Mouse (Mus musculus) liver, embryonic 14.5 days (tissue): ENCODE data around the gene Scn4a. TPM values are rescaled to one million over a fixed set of nuclear protein-coding genes. Genes with fewer than 3 reads are reported as not detected.

ENCODE experiments used
- ATAC-seq: fragments of 200-750 bp; cut with Nextera tagmentation; 2 replicates; pipeline ENCODE4 v1.8.0; 2017; ENCODE audit warnings: moderate number of reproducible peaks, mild to moderate bottlenecking, moderate library complexity; ENCODE audit not compliant: insufficient read depth
- DNase-seq, 3 experiments: peaks; one replicate each; pipeline ENCODE4 v3.0.0-alpha.2; 2012 to 2013; ENCODE audit warnings: low read depth in 3 of 3, low spot score in 3 of 3
- H3K27ac ChIP-seq: fragments of 300-500 bp; sonication (generic); 2 replicates; pipeline ENCODE4 v1.5.1; 2014; ENCODE audit warnings: moderate library complexity, mild to moderate bottlenecking, control low read depth, inconsistent platforms
- H3K27me3 ChIP-seq: fragments of 300-500 bp; sonication (generic); 2 replicates; pipeline ENCODE4 v1.6.1; 2014; ENCODE audit warnings: mild to moderate bottlenecking, low read length, moderate library complexity; ENCODE audit not compliant: control insufficient read depth, insufficient read depth
- H3K36me3 ChIP-seq: fragments of 300-500 bp; sonication (generic); replicated peaks from 2 replicates; pipeline ENCODE4 v1.6.1; 2014; ENCODE audit warnings: low read depth; ENCODE audit not compliant: control insufficient read depth, insufficient read depth
- H3K4me1 ChIP-seq, 2 experiments: fragments of 200-500 bp in 1 of 2; fragments of 300-500 bp in 1 of 2; sonication (generic) in 1 of 2; replicated peaks; 2 replicates each; pipeline ENCODE4 v1.6.1; 2012 to 2014; ENCODE audit warnings: antibody characterized with exemption in 1 of 2, inconsistent platforms in 1 of 2, low read length in 1 of 2; ENCODE audit not compliant: control insufficient read depth in 2 of 2, insufficient read depth in 2 of 2
- H3K4me2 ChIP-seq: fragments of 300-500 bp; sonication (generic); 2 replicates; pipeline ENCODE4 v1.6.1; 2014; ENCODE audit warnings: low read depth, mild to moderate bottlenecking, control low read depth, moderate library complexity
- H3K4me3 ChIP-seq, 2 experiments: fragments of 200-500 bp in 1 of 2; fragments of 300-500 bp in 1 of 2; sonication (generic) in 1 of 2; 2 replicates each; pipeline ENCODE4 v1.5.1; 2012 to 2014; ENCODE audit warnings: low read depth in 2 of 2, low read length in 2 of 2, mild to moderate bottlenecking in 2 of 2, control low read depth in 1 of 2, inconsistent platforms in 1 of 2, moderate library complexity in 1 of 2; ENCODE audit not compliant: insufficient read depth in 1 of 2
- H3K9ac ChIP-seq: fragments of 300-500 bp; sonication (generic); replicated peaks from 2 replicates; pipeline ENCODE4 v1.6.1; 2014; ENCODE audit warnings: mild to moderate bottlenecking, control low read depth, moderate library complexity
- H3K9me3 ChIP-seq: fragments of 300-500 bp; sonication (generic); 2 replicates; pipeline ENCODE4 v1.6.1; 2016; ENCODE audit warnings: low read length, mixed read lengths; ENCODE audit not compliant: control insufficient read depth
- CTCF ChIP-seq: IDR thresholded peaks from 2 replicates; pipeline ENCODE4 v1.5.1; 2016; ENCODE audit warnings: antibody characterized with exemption, low read depth, control low read depth
- EP300 ChIP-seq: IDR thresholded peaks from 2 replicates; pipeline ENCODE4 v1.6.1; 2016; ENCODE audit warnings: antibody characterized with exemption, low read depth
- WGBS: fragments of 180-500 bp; shearing (Covaris S2); extraction: QIAGEN DNeasy Blood & Tissue Kit; methylation state at CpG from one replicate; pipeline ENCODE4 v1.1.7; 2014; ENCODE audit not compliant: insufficient replicate concordance; 5-methylcytosine and 5-hydroxymethylcytosine counted together
- polyA plus RNA-seq, 2 experiments: library from polyadenylated mRNA; depleted of rRNA in 1 of 2; stranded (reverse) in 1 of 2; unstranded in 1 of 2; fragments of >200 nt; fragmentation: Nextera tagmentation in 1 of 2; extraction: Ambion mirVana in 1 of 2; gene quantifications; 2 replicates each; pipeline versions ENCODE4 v1.2.1 to v1.2.3; 2012 to 2014

The Scn4a gene
- polyA plus RNA-seq, 2 experiments = 0.01 TPM; not detected in 1

- peak; percentile 48 for TF ChIP-seq CTCF
- no peak for TF ChIP-seq EP300
- Histone ChIP-seq H3K4me2 (peak overlapping the region; percentile 32; the same call in 1 of the 2 replicates), H3K9ac (no peak overlapping the region), H3K27ac (no peak overlapping the region), H3K9me3 (no peaks in the 10 kb centered on the region), H3K4me1 (peaks cover 0 to 29% of the 10 kb centered on the region in 2 experiments; a peak in 2 of 4 replicates), H3K36me3 (no peaks in the 10 kb centered on the region), H3K4me3 (no peak overlapping the region), H3K27me3 (no peaks in the 10 kb centered on the region)
- WGBS = 61% methylated on average over 11 of the region's 11 CpGs
- ATAC-seq = no peak
- DNase-seq = no peak
These were observed 27.9 kb upstream of the Scn4a start for GRCm38 (mm10) chr11:106381011-106381410.

- DNase-seq = no peak
- no peak for TF ChIP-seq CTCF
- TF ChIP-seq EP300 = no peak
- Histone ChIP-seq H3K9ac (no peak overlapping the region), H3K4me1 (peaks cover 0 to under 1% of the 10 kb centered on the region in 2 experiments; a peak in 1 of 4 replicates), H3K4me2 (no peak overlapping the region), H3K27ac (no peak overlapping the region), H3K27me3 (no peaks in the 10 kb centered on the region), H3K4me3 (no peak overlapping the region), H3K36me3 (no peaks in the 10 kb centered on the region), H3K9me3 (no peaks in the 10 kb centered on the region)
- no peak for ATAC-seq
- 46% methylated on average over 5 of the region's 5 CpGs for WGBS
These were observed 21.9 kb upstream of the Scn4a start for GRCm38 (mm10) chr11:106374979-106375378.

GRCm38 (mm10) chr11:106374559-106374958 is 21.5 kb upstream of the Scn4a start:
- Histone ChIP-seq H3K4me1 (no peaks in the 10 kb centered on the region), H3K4me3 (no peak overlapping the region), H3K36me3 (no peaks in the 10 kb centered on the region), H3K4me2 (no peak overlapping the region), H3K9me3 (no peaks in the 10 kb centered on the region), H3K9ac (no peak overlapping the region), H3K27ac (no peak overlapping the region), H3K27me3 (no peaks in the 10 kb centered on the region)
- TF ChIP-seq EP300 (no peak), CTCF (no peak)
- no peak for DNase-seq
- no peak for ATAC-seq
- 37% methylated on average over 9 of the region's 9 CpGs for WGBS

GRCm38 (mm10) chr11:106373998-106374397 is 20.9 kb upstream of the Scn4a start:
- Histone ChIP-seq H3K4me2 (no peak overlapping the region), H3K9me3 (no peaks in the 10 kb centered on the region), H3K27ac (no peak overlapping the region), H3K4me1 (no peaks in the 10 kb centered on the region), H3K9ac (no peak overlapping the region), H3K27me3 (no peaks in the 10 kb centered on the region), H3K36me3 (no peaks in the 10 kb centered on the region), H3K4me3 (no peak overlapping the region)
- ATAC-seq = no peak
- no peak for DNase-seq
- 45% methylated on average over 11 of the region's 11 CpGs for WGBS
- TF ChIP-seq CTCF = no peak
- no peak for TF ChIP-seq EP300

- DNase-seq (peak; percentile 20 to 44 (median 32)), ATAC-seq (no peak)
- TF ChIP-seq EP300 (no peak), CTCF (peak; percentile 95)
- Histone ChIP-seq H3K27ac (no peak overlapping the region), H3K27me3 (no peaks in the 10 kb centered on the region), H3K4me2 (no peak overlapping the region), H3K9me3 (no peaks in the 10 kb centered on the region), H3K4me3 (no peak overlapping the region), H3K4me1 (no peaks in the 10 kb centered on the region), H3K9ac (no peak overlapping the region), H3K36me3 (no peaks in the 10 kb centered on the region)
- WGBS = 5% methylated on average over 3 of the region's 3 CpGs
These were observed 13.2 kb upstream of the Scn4a start for GRCm38 (mm10) chr11:106366316-106366715.
